Mouse (Mus musculus) neural tube, embryonic 14.5 days (tissue): ENCODE measurements around the gene Gm14399. TPM values are rescaled to one million over a fixed set of nuclear protein-coding genes. Genes with fewer than 3 reads are reported as not detected.
"Not testable (repeated sequence)": the region's sequence is repeated elsewhere in the genome, so short reads cannot be mapped to it uniquely, and the experiment has no call there.

Source experiments
- ATAC-seq: fragments of 200-750 bp; cut with Nextera tagmentation; 2 replicates; pipeline ENCODE4 v1.8.0; 2017; ENCODE audit warnings: low read depth, mild to moderate bottlenecking, moderate TSS enrichment, moderate library complexity
- H3K27ac ChIP-seq: fragments of 300-500 bp; sonication (generic); 2 replicates; pipeline ENCODE4 v1.5.1; 2014; ENCODE audit warnings: low read depth, mild to moderate bottlenecking, control low read depth, low read length, moderate library complexity, mixed read lengths
- H3K27me3 ChIP-seq: fragments of 300-500 bp; sonication (generic); 2 replicates; pipeline ENCODE4 v1.6.1; 2014; ENCODE audit warnings: low read length; ENCODE audit not compliant: control insufficient read depth, insufficient read depth
- H3K36me3 ChIP-seq: fragments of 300-500 bp; sonication (generic); 2 replicates; pipeline ENCODE4 v1.6.1; 2014; ENCODE audit warnings: low read length, mixed read lengths; ENCODE audit not compliant: control insufficient read depth, insufficient read depth
- H3K4me1 ChIP-seq: fragments of 300-500 bp; sonication (generic); 2 replicates; pipeline ENCODE4 v1.6.1; 2014; ENCODE audit warnings: low read length; ENCODE audit not compliant: control insufficient read depth, insufficient read depth
- H3K4me2 ChIP-seq: fragments of 300-500 bp; sonication (generic); 2 replicates; pipeline ENCODE4 v1.6.1; 2014; ENCODE audit warnings: mild to moderate bottlenecking, low read depth, low read length, control low read depth
- H3K4me3 ChIP-seq: fragments of 300-500 bp; sonication (generic); 2 replicates; pipeline ENCODE4 v1.5.1; 2014; ENCODE audit warnings: low read depth, low read length, control low read depth, mixed read lengths
- H3K9ac ChIP-seq: fragments of 300-500 bp; sonication (generic); replicated peaks from 2 replicates; pipeline ENCODE4 v1.6.1; 2014; ENCODE audit warnings: low read depth, mild to moderate bottlenecking, control low read depth, low read length, mixed read lengths
- H3K9me3 ChIP-seq: fragments of 300-500 bp; sonication (generic); 2 replicates; pipeline ENCODE4 v1.6.1; 2016; ENCODE audit warnings: low read length; ENCODE audit not compliant: control insufficient read depth
- WGBS: fragments of 180-500 bp; shearing (Covaris S2); extraction: QIAGEN DNeasy Blood & Tissue Kit; methylation state at CpG from one replicate; pipeline ENCODE4 v1.1.7; 2014; 5-methylcytosine and 5-hydroxymethylcytosine counted together
- polyA plus RNA-seq: library from polyadenylated mRNA; unstranded; fragments of >200 nt; fragmentation: Nextera tagmentation; extraction: Ambion mirVana; gene quantifications from 2 replicates; pipeline ENCODE4 v1.2.1, GENCODE M21; 2014

Gene Gm14399
- polyA plus RNA-seq, result 5.9 and 6.8 TPM in 2 replicates

DNA sequence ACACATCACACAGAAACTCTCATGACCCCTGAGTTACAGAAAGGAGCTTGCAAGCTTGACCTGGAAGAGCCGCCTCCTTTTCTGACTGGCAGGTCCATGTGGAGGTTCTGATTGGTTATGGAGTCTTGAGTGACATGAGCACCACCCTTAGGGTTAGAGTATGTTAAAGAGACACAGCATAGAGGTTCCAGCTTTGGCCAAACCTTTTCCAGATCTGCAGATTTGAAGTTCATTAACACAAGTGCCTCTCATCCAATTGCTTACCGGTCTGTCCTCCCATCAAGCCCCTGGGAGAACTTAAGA is at the start of gene Gm14399:
TSS of gene Gm14399 (minus strand) at position 20 of the 303 bp plus-strand sequence.
- H3K4me1 ChIP-seq, H3K9me3 ChIP-seq, ATAC-seq, H3K9ac ChIP-seq, H3K36me3 ChIP-seq, H3K27ac ChIP-seq, H3K27me3 ChIP-seq: not testable (repeated sequence)
- Histone ChIP-seq H3K4me2 (peak within 1 kb of the TSS; percentile 16; the same call in 1 of the 2 replicates), H3K4me3 (peak within 1 kb of the TSS; percentile 32)
- WGBS, result 11% methylated on average over 1 of the region's 2 CpGs

DNA sequence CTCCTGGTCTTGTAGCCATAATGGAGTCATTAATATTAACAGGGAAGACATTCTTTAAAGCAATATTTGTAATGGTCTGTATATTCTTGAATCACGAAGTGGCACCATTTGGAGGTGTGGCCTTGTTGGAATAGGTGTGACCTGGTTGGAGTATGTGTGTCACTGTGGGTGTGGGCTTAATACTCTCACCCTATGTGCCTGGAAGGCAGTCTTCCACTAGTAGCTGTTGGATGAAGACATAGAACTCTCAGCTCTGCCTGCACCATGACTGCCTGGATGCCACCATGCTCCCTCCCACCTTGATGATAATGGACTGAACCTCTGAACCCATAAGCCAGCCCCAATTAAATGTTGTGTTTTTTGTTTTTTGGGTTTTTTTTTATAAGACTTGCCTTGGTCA is 37.2 kb upstream of the Gm14399 start:
- not testable (repeated sequence) for H3K9me3 ChIP-seq, H3K4me2 ChIP-seq, ATAC-seq, H3K9ac ChIP-seq, H3K27me3 ChIP-seq, H3K36me3 ChIP-seq, H3K4me3 ChIP-seq, H3K4me1 ChIP-seq, H3K27ac ChIP-seq
- 69% methylated on average over 1 of the region's 1 CpGs for WGBS

DNA sequence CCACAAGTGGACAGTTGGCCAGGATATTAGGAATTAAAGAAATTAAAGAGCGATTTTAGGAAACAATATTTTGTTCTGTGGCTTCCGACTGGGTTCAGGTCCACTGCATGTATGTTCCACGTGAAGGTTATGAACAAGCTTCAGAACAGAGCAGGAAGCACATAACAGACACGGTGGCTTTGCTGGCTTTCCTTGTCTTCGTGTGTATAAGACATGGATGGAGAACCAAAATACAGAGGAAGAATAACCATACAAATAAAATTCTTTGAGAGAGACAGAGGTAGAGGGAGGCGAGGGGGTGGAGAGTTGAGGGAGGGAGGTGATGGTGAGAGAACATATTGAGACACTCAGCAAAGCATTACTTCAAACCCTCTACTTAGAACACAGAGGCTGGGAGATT is 34.5 kb upstream of the Gm14399 start:
- ATAC-seq, result no peak
- no peak overlapping the region for H3K27ac ChIP-seq
- H3K4me2 ChIP-seq, result no peak overlapping the region
- WGBS, result 88% methylated on average over 6 of the region's 6 CpGs
- H3K9ac ChIP-seq, result no peak overlapping the region
- no peaks in the 10 kb centered on the region for H3K36me3 ChIP-seq
- H3K4me3 ChIP-seq, result no peak overlapping the region
- no peaks in the 10 kb centered on the region for H3K9me3 ChIP-seq
- no peaks in the 10 kb centered on the region for H3K4me1 ChIP-seq
- H3K27me3 ChIP-seq, result no peaks in the 10 kb centered on the region

- H3K27me3 ChIP-seq, ATAC-seq, H3K9me3 ChIP-seq: not testable (repeated sequence)
Measured at GRCm38 (mm10) chr2:175175401-175176180, 33.8 kb upstream of the Gm14399 start, which contains the start of gene Gm14443. Gm14443 (minus strand) TSS chr2:175175871.

DNA sequence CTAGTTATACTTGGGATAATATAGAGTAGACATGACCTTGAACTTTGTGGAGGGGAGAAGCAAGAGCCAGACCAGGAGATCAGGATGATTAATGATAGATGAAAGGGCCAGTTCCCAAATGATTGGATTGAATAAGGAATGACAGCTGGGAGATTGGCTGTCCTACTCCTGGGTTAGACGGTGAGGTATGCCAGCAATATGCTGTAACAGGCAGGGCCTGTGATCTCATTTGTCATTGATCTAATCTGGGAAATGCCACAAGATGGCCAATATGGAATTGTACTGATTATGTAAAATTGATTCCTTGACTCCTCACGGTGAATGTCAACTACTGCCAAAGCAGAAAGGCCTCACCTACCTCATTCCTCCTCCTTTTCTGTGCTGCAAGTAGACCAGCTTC is 32.2 kb upstream of the Gm14399 start:
- not testable (repeated sequence) for H3K36me3 ChIP-seq, H3K9me3 ChIP-seq, H3K4me3 ChIP-seq, H3K4me1 ChIP-seq, H3K27me3 ChIP-seq, H3K9ac ChIP-seq, ATAC-seq, H3K4me2 ChIP-seq, H3K27ac ChIP-seq
- WGBS, result 87% methylated on average over 2 of the region's 2 CpGs

More at GRCm38 (mm10) chr2:175175401-175176180, 33.8 kb upstream of the Gm14399 start, which contains the start of gene Gm14443:
- not testable (repeated sequence) for H3K9ac ChIP-seq, H3K4me3 ChIP-seq, H3K27ac ChIP-seq, H3K4me1 ChIP-seq, H3K4me2 ChIP-seq, H3K36me3 ChIP-seq
- 76% methylated on average over 12 of the region's 12 CpGs for WGBS

GRCm38 (mm10) chr2:175172906-175173595 is 31.2 kb upstream of the Gm14399 start:
- not testable (repeated sequence) for H3K9me3 ChIP-seq, H3K4me2 ChIP-seq, H3K9ac ChIP-seq, H3K36me3 ChIP-seq, H3K4me3 ChIP-seq, H3K27me3 ChIP-seq, ATAC-seq, H3K27ac ChIP-seq, H3K4me1 ChIP-seq
- 85% methylated on average over 3 of the region's 3 CpGs for WGBS

GRCm38 (mm10) chr2:175172123-175172522 is 30.3 kb upstream of the Gm14399 start:
- no peak for ATAC-seq
- Histone ChIP-seq H3K27me3 (no peaks in the 10 kb centered on the region), H3K9me3 (no peaks in the 10 kb centered on the region), H3K9ac (no peak overlapping the region), H3K36me3 (no peaks in the 10 kb centered on the region), H3K4me3 (no peak overlapping the region), H3K4me2 (no peak overlapping the region), H3K4me1 (no peaks in the 10 kb centered on the region), H3K27ac (no peak overlapping the region)
- 87% methylated on average over 3 of the region's 3 CpGs for WGBS

DNA sequence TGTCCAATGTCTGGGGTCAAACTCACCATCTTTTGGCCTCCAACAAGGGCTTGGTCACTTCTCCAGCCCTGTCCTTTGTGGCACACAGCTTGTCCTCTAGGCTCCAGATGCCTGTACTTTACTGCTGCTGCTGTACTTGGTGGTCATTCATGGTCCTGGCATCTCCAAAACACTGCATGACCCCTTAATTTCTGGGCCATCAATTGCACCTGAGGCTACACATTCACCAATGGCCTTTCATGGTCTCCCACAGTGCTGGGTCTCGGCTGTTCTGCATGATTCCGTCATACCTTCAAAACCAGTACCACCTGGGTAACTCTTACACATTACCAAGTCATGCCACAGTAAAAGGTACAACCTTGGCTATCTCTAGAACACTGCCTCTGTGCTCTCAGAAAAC is 25.1 kb upstream of the Gm14399 start:
- 91% methylated on average over 2 of the region's 2 CpGs for WGBS
- H3K27ac ChIP-seq, H3K4me2 ChIP-seq, H3K36me3 ChIP-seq, H3K9me3 ChIP-seq, H3K4me3 ChIP-seq, H3K9ac ChIP-seq, H3K4me1 ChIP-seq, H3K27me3 ChIP-seq, ATAC-seq: not testable (repeated sequence)

DNA sequence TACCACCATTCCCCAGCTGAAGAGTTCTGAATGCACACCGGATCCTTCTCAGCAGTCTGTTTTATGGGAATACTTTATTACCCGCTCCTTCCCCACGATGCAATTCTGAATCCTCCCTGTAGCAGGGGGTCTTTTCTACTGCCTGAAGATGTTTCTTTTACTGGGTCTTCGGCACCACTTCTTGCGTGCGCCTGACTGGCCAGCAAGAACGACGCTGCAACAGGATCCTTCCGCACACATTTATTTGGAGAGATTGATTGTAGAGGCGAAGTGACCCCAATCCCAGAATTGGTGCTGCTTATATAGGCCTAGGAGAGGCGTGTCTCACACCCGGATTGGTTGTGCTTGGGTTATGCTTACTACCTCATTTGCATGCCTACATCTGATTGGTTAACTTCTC is 23.3 kb upstream of the Gm14399 start:
- H3K4me2 ChIP-seq, H3K36me3 ChIP-seq, H3K9ac ChIP-seq, H3K27ac ChIP-seq, H3K4me1 ChIP-seq, H3K9me3 ChIP-seq, H3K4me3 ChIP-seq, ATAC-seq, H3K27me3 ChIP-seq: not testable (repeated sequence)
- 96% methylated on average over 12 of the region's 12 CpGs for WGBS
